Mouse (Mus musculus) heart, embryonic 14.5 days (tissue): Measurements from ENCODE around the gene Gm49340. TPM values are rescaled to one million over a fixed set of nuclear protein-coding genes. Genes with fewer than 3 reads are reported as not detected.

Source experiments
- ATAC-seq: fragments of 200-750 bp; cut with Nextera tagmentation; 2 replicates; pipeline ENCODE4 v1.8.0; 2017; ENCODE audit warnings: low read depth, moderate TSS enrichment; ENCODE audit not compliant: insufficient number of reproducible peaks, insufficient read depth, low FRiP score
- H3K27ac ChIP-seq, 2 experiments: fragments of 200-500 bp in 1 of 2; fragments of 300-500 bp in 1 of 2; sonication (generic) in 1 of 2; replicated peaks in 1 of 2; 2 replicates each; pipeline ENCODE4 v1.5.1; 2012 to 2014; ENCODE audit warnings: low read depth in 2 of 2, low read length in 2 of 2, control low read depth in 1 of 2, mild to moderate bottlenecking in 1 of 2, mixed read lengths in 1 of 2; ENCODE audit not compliant: control insufficient read depth in 1 of 2, insufficient read depth in 1 of 2
- H3K27me3 ChIP-seq: fragments of 300-500 bp; sonication (generic); 2 replicates; pipeline ENCODE4 v1.6.1; 2014; ENCODE audit warnings: mild to moderate bottlenecking, low read length, control low read depth; ENCODE audit not compliant: control insufficient read depth, insufficient read depth
- H3K36me3 ChIP-seq: fragments of 300-500 bp; sonication (generic); 2 replicates; pipeline ENCODE4 v1.6.1; 2014; ENCODE audit warnings: mild to moderate bottlenecking, control low read depth, low read length, mixed read lengths; ENCODE audit not compliant: control insufficient read depth, insufficient read depth
- H3K4me1 ChIP-seq, 2 experiments: fragments of 200-500 bp in 1 of 2; fragments of 300-500 bp in 1 of 2; sonication (generic) in 1 of 2; 2 replicates each; pipeline ENCODE4 v1.6.1; 2012 to 2014; ENCODE audit warnings: low read length in 2 of 2, control low read depth in 1 of 2, mixed read lengths in 1 of 2; ENCODE audit not compliant: control insufficient read depth in 2 of 2, insufficient read depth in 2 of 2
- H3K4me2 ChIP-seq: fragments of 300-500 bp; sonication (generic); 2 replicates; pipeline ENCODE4 v1.6.1; 2014; ENCODE audit warnings: mild to moderate bottlenecking, low read length
- H3K4me3 ChIP-seq, 2 experiments: fragments of 200-500 bp in 1 of 2; fragments of 300-500 bp in 1 of 2; sonication (generic) in 1 of 2; 2 replicates each; pipeline ENCODE4 v1.5.1; 2012 to 2014; ENCODE audit warnings: low read length in 2 of 2, mild to moderate bottlenecking in 2 of 2, control low read depth in 1 of 2, low read depth in 1 of 2, moderate library complexity in 1 of 2; ENCODE audit not compliant: control insufficient read depth in 1 of 2, insufficient read depth in 1 of 2
- H3K9ac ChIP-seq: fragments of 300-500 bp; sonication (generic); 2 replicates; pipeline ENCODE4 v1.6.1; 2014; ENCODE audit warnings: mild to moderate bottlenecking, low read length
- H3K9me3 ChIP-seq: fragments of 300-500 bp; sonication (generic); 2 replicates; pipeline ENCODE4 v1.6.1; 2016; ENCODE audit warnings: low read length, control low read depth; ENCODE audit not compliant: control insufficient read depth
- WGBS: fragments of 180-500 bp; shearing (Covaris S2); extraction: QIAGEN DNeasy Blood & Tissue Kit; methylation state at CpG from one replicate; pipeline ENCODE4 v1.1.7; 2014; 5-methylcytosine and 5-hydroxymethylcytosine counted together
- polyA plus RNA-seq: library from polyadenylated mRNA; unstranded; fragments of >200 nt; fragmentation: Nextera tagmentation; extraction: Ambion mirVana; gene quantifications from 2 replicates; pipeline ENCODE4 v1.2.1, GENCODE M21; 2014

Gene Gm49340
- polyA plus RNA-seq, 1 experiment from 2014 or later: not detected

- H3K4me3 ChIP-seq: no peak within 1 kb of the TSS
- no peak within 1 kb of the TSS for H3K27ac ChIP-seq
- no peaks in the 10 kb centered on the region for H3K36me3 ChIP-seq
- no peak within 1 kb of the TSS for H3K4me2 ChIP-seq
- no peaks in the 10 kb centered on the region for H3K27me3 ChIP-seq
- ATAC-seq: no peak
- no peak within 1 kb of the TSS for H3K9ac ChIP-seq
- no peaks in the 10 kb centered on the region for H3K4me1 ChIP-seq
- 36% methylated on average over 3 of the region's 3 CpGs for WGBS
- no peaks in the 10 kb centered on the region for H3K9me3 ChIP-seq
Measured at GRCm38 (mm10) chr11:73350483-73350882, 20.9 kb downstream of the Gm49340 start, which contains the start of gene Olfr20. Gene Olfr20 (plus strand): TSS chr11:73350783.

- Histone ChIP-seq H3K4me2 (no peak within 1 kb of the TSS), H3K27me3 (no peaks in the 10 kb centered on the region), H3K27ac (no peak within 1 kb of the TSS), H3K9ac (no peak within 1 kb of the TSS), H3K4me1 (no peaks in the 10 kb centered on the region), H3K9me3 (no peaks in the 10 kb centered on the region; the same call in 1 of the 2 replicates), H3K4me3 (no peak within 1 kb of the TSS), H3K36me3 (no peaks in the 10 kb centered on the region)
- ATAC-seq: no peak
- WGBS: 82% methylated on average over 2 of the region's 2 CpGs
Measured at GRCm38 (mm10) chr11:73370946-73371345, 41.4 kb downstream of the Gm49340 start, which contains the start of gene Olfr376. Gene Olfr376 (plus strand): TSS chr11:73371246.

- Histone ChIP-seq H3K9ac (no peak overlapping the region), H3K27ac (no peak overlapping the region), H3K27me3 (no peaks in the 10 kb centered on the region), H3K36me3 (no peaks in the 10 kb centered on the region), H3K4me1 (no peaks in the 10 kb centered on the region), H3K4me2 (no peak overlapping the region), H3K4me3 (no peak overlapping the region), H3K9me3 (0 out of 2 replicates have a peak, but pooled peaks cover 4% of the 10 kb centered on the region)
- 69% methylated on average over 4 of the region's 4 CpGs for WGBS
- ATAC-seq: no peak
Measured at GRCm38 (mm10) chr11:73395374-73395773, 65.8 kb downstream of the Gm49340 start.

GRCm38 (mm10) chr11:73399514-73399913, 70.0 kb downstream of the Gm49340 start, which contains the start of gene Olfr1:
Gene Olfr1 (minus strand): TSS chr11:73399614.
- ATAC-seq: no peak
- Histone ChIP-seq H3K9ac (no peak within 1 kb of the TSS), H3K4me1 (no peaks in the 10 kb centered on the region), H3K4me3 (no peak within 1 kb of the TSS), H3K27ac (no peak within 1 kb of the TSS), H3K9me3 (0 out of 2 replicates have a peak, but pooled peaks cover 4% of the 10 kb centered on the region), H3K4me2 (no peak within 1 kb of the TSS), H3K36me3 (no peaks in the 10 kb centered on the region), H3K27me3 (no peaks in the 10 kb centered on the region)

Other genes with a start within 250 kb of the Gm49340 start
- 0.22 and 0.36 TPM in 2 replicates for gene Itgae, start 239.2 kb upstream of the Gm49340 start, polyA plus RNA-seq
- gene Haspin, start 191.4 kb upstream of the Gm49340 start, polyA plus RNA-seq: 7.9 and 8.8 TPM in 2 replicates
- 1.3 and 1.6 TPM in 2 replicates for gene P2rx5, start 169.3 kb upstream of the Gm49340 start, polyA plus RNA-seq
- 114 and 121 TPM in 2 replicates for gene Emc6, start 152.7 kb upstream of the Gm49340 start, polyA plus RNA-seq
- 270 TPM in 2 replicates for gene Tax1bp3, start 152.7 kb upstream of the Gm49340 start, polyA plus RNA-seq
- gene Ctns, start 130.7 kb upstream of the Gm49340 start, polyA plus RNA-seq: 12.3 and 14.0 TPM in 2 replicates
- 0.41 and 0.66 TPM in 2 replicates for gene Shpk, start 130.3 kb upstream of the Gm49340 start, polyA plus RNA-seq
- gene Trpv1, start 95.4 kb upstream of the Gm49340 start, polyA plus RNA-seq: not detected in 2 replicates
- 0.04 and 0.15 TPM in 2 replicates for gene Trpv3, start 62.4 kb upstream of the Gm49340 start, polyA plus RNA-seq
- gene Aspa, start 145 bp upstream of the Gm49340 start, polyA plus RNA-seq: 0.14 TPM in 1 of 2 replicates, not detected in the other
- not detected in 2 replicates for gene Spata22, start within 50 bp of the Gm49340 start, polyA plus RNA-seq
- not detected in 2 replicates for gene Olfr20, start 21.0 kb downstream of the Gm49340 start, polyA plus RNA-seq
- gene Olfr376, start 41.5 kb downstream of the Gm49340 start, polyA plus RNA-seq: not detected in 2 replicates
- gene Olfr1, start 69.9 kb downstream of the Gm49340 start, polyA plus RNA-seq: not detected in 2 replicates
- not detected in 2 replicates for gene Olfr378, start 98.7 kb downstream of the Gm49340 start, polyA plus RNA-seq
- not detected in 2 replicates for gene Olfr380, start 127.8 kb downstream of the Gm49340 start, polyA plus RNA-seq
- not detected in 2 replicates for gene Olfr381, start 161.9 kb downstream of the Gm49340 start, polyA plus RNA-seq
- gene Olfr382, start 187.5 kb downstream of the Gm49340 start, polyA plus RNA-seq: not detected in 2 replicates